Mouse (Mus musculus): Measurements from ENCODE around the gene Nr6a1. TPM values are rescaled to one million over a fixed set of nuclear protein-coding genes. Genes with fewer than 3 reads are reported as not detected.
A peak's percentile ranks its signal among the peaks of the same experiment; 100 is the strongest.

Gene Nr6a1
- total and polyA plus RNA-seq, 3 experiments: 5.6 to 6.1 (median 5.8) TPM

GRCm38 (mm10) chr2:38957671-38958223, 30.3 kb upstream of the Nr6a1 start:
- H3K27me3 ChIP-seq (replicated peaks): no peaks in the 10 kb centered on the region
- H3K36me3 ChIP-seq (replicated peaks in 1 of 2; ENCODE audit: control insufficient read depth in 1 of 2, insufficient read depth in 1 of 2, low read length in 1 of 2): peaks cover 0 to 65% of the 10 kb centered on the region in 2 experiments
- no peaks in the 10 kb centered on the region for H3K9me3 ChIP-seq (replicated peaks; ENCODE audit: low read length)
- no peak overlapping the region for H3K4me3 ChIP-seq (replicated peaks in 1 of 3; ENCODE audit: low read depth in 2 of 3, low read length in 2 of 3, poor library complexity in 1 of 3)
- H3K4me1 ChIP-seq (ENCODE audit: control insufficient read depth in 1 of 2, insufficient read depth in 2 of 2): peaks cover 7 to 26% of the 10 kb centered on the region in 2 experiments
- no peak for DNase-seq (ENCODE audit: extremely low read depth)
- no peak overlapping the region for H3K4me2 ChIP-seq (ENCODE audit: insufficient read depth, low read depth, poor library complexity, severe bottlenecking)
- dilution Hi-C loops (cut with MboI; ENCODE audit: extremely low pct_ligation_motif_present, extremely low pct_unique_long_range_greater_than_20kb, low sequenced_read_pairs) (no loop called here), in situ Hi-C loops (cut with MboI; ENCODE audit: low pct_ligation_motif_present, low pct_unique_long_range_greater_than_20kb, low sequenced_read_pairs) (no loop called here)
- TF ChIP-seq CHD1 (IDR thresholded peaks at IDR 0.05; ENCODE audit: low read depth, low read length) (no peak), USF2 (conservative IDR thresholded peaks at IDR 0.05; ENCODE audit: low read depth, low read length) (no peak), SMC3 (IDR thresholded peaks at IDR 0.05; ENCODE audit: low read depth, low read length) (no peak), POLR2AphosphoS2 (IDR thresholded peaks at IDR 0.05; ENCODE audit: low read depth, low read length) (no peak), RAD21 (IDR thresholded peaks at IDR 0.05; ENCODE audit: low read depth, low read length) (no peak), TBP (conservative IDR thresholded peaks at IDR 0.05; ENCODE audit: low read depth, low read length) (no peak), HCFC1 (IDR thresholded peaks at IDR 0.05; ENCODE audit: low read depth, low read length) (no peak), BHLHE40 (IDR thresholded peaks at IDR 0.05; ENCODE audit: low read depth, low read length) (no peak), JUND (conservative IDR thresholded peaks at IDR 0.05; ENCODE audit: low read depth, low read length) (no peak)
- no peaks in the 10 kb centered on the region for H3K79me2 ChIP-seq (replicated peaks; ENCODE audit: control insufficient read depth, extremely low read depth, insufficient read depth, poor library complexity, severe bottlenecking)
- H3K9ac ChIP-seq (ENCODE audit: insufficient read depth, low read depth): no peak overlapping the region
- H3K27ac ChIP-seq (ENCODE audit: insufficient read depth, low read depth): no peak overlapping the region

- dilution Hi-C loops (cut with MboI; ENCODE audit: extremely low pct_ligation_motif_present, extremely low pct_unique_long_range_greater_than_20kb, low sequenced_read_pairs): no loop called here
These were observed 28.6 kb upstream of the Nr6a1 start for GRCm38 (mm10) chr2:38956062-38956461.

GRCm38 (mm10) chr2:38953152-38953883, 25.8 kb upstream of the Nr6a1 start:
- Histone ChIP-seq H3K27ac (ENCODE audit: insufficient read depth, low read depth) (no peak overlapping the region), H3K4me3 (replicated peaks in 1 of 3; ENCODE audit: low read depth in 2 of 3, low read length in 2 of 3, poor library complexity in 1 of 3) (no peak overlapping the region), H3K4me2 (ENCODE audit: insufficient read depth, low read depth, poor library complexity, severe bottlenecking) (no peak overlapping the region), H3K36me3 (replicated peaks in 1 of 2; ENCODE audit: control insufficient read depth in 1 of 2, insufficient read depth in 1 of 2, low read length in 1 of 2) (peaks cover 0 to 66% of the 10 kb centered on the region in 2 experiments), H3K4me1 (ENCODE audit: control insufficient read depth in 1 of 2, insufficient read depth in 2 of 2) (peaks cover 7 to 33% of the 10 kb centered on the region in 2 experiments), H3K9me3 (replicated peaks; ENCODE audit: low read length) (no peaks in the 10 kb centered on the region), H3K27me3 (replicated peaks) (no peaks in the 10 kb centered on the region), H3K9ac (ENCODE audit: insufficient read depth, low read depth) (no peak overlapping the region), H3K79me2 (replicated peaks; ENCODE audit: control insufficient read depth, extremely low read depth, insufficient read depth, poor library complexity, severe bottlenecking) (no peaks in the 10 kb centered on the region)
- dilution Hi-C loops (cut with MboI; ENCODE audit: extremely low pct_ligation_motif_present, extremely low pct_unique_long_range_greater_than_20kb, low sequenced_read_pairs) (no loop called here), in situ Hi-C loops (cut with MboI; ENCODE audit: low pct_ligation_motif_present, low pct_unique_long_range_greater_than_20kb, low sequenced_read_pairs) (no loop called here)
- TF ChIP-seq MAFK (IDR thresholded peaks at IDR 0.05; ENCODE audit: insufficient replicate concordance, low read length): no peak
- no peak for TF ChIP-seq BHLHE40 (IDR thresholded peaks at IDR 0.05; ENCODE audit: low read depth, low read length)
- no peak for TF ChIP-seq CTCF (conservative IDR thresholded peaks at IDR 0.05 in 1 of 2, IDR thresholded peaks at IDR 0.05 in 1 of 2; ENCODE audit: low read depth in 2 of 2, low read length in 2 of 2)
- no peak for TF ChIP-seq ZMIZ1 (IDR thresholded peaks at IDR 0.05; ENCODE audit: low read depth, low read length)
- TF ChIP-seq ZC3H11A (IDR thresholded peaks at IDR 0.05; ENCODE audit: low read depth, low read length): no peak
- TF ChIP-seq KAT2A (IDR thresholded peaks at IDR 0.05; ENCODE audit: insufficient replicate concordance, low read length): no peak
- TF ChIP-seq NRF1 (IDR thresholded peaks at IDR 0.05; ENCODE audit: low read depth, low read length): no peak
- TF ChIP-seq CHD2 (IDR thresholded peaks at IDR 0.05; ENCODE audit: low read length): no peak
- no peak for TF ChIP-seq CHD1 (IDR thresholded peaks at IDR 0.05; ENCODE audit: low read depth, low read length)
- TF ChIP-seq HCFC1 (IDR thresholded peaks at IDR 0.05; ENCODE audit: low read depth, low read length): no peak
- TF ChIP-seq NELFE (IDR thresholded peaks at IDR 0.05; ENCODE audit: low read depth, low read length): no peak
- no peak for TF ChIP-seq ZKSCAN1 (IDR thresholded peaks at IDR 0.05; ENCODE audit: borderline replicate concordance, low read depth, low read length)
- no peak for TF ChIP-seq POLR2AphosphoS2 (IDR thresholded peaks at IDR 0.05; ENCODE audit: low read depth, low read length)
- no peak for TF ChIP-seq EP300 (IDR thresholded peaks at IDR 0.05; ENCODE audit: low read length)
- no peak for TF ChIP-seq ZNF384 (IDR thresholded peaks at IDR 0.05; ENCODE audit: low read depth, low read length)
- no peak for TF ChIP-seq TCF12 (IDR thresholded peaks at IDR 0.05; ENCODE audit: low read depth, low read length)
- TF ChIP-seq SMC3 (IDR thresholded peaks at IDR 0.05; ENCODE audit: low read depth, low read length): no peak
- DNase-seq (ENCODE audit: extremely low read depth): no peak

More at GRCm38 (mm10) chr2:38956062-38956461, 28.6 kb upstream of the Nr6a1 start:
- Histone ChIP-seq H3K79me2 (replicated peaks; ENCODE audit: control insufficient read depth, extremely low read depth, insufficient read depth, poor library complexity, severe bottlenecking) (no peaks in the 10 kb centered on the region), H3K27ac (ENCODE audit: insufficient read depth, low read depth) (no peak overlapping the region), H3K9me3 (replicated peaks; ENCODE audit: low read length) (no peaks in the 10 kb centered on the region), H3K4me2 (ENCODE audit: insufficient read depth, low read depth, poor library complexity, severe bottlenecking) (peak overlapping the region; percentile 46; the same call in 1 of the 2 replicates), H3K36me3 (replicated peaks in 1 of 2; ENCODE audit: control insufficient read depth in 1 of 2, insufficient read depth in 1 of 2, low read length in 1 of 2) (peaks cover 0 to 65% of the 10 kb centered on the region in 2 experiments), H3K9ac (ENCODE audit: insufficient read depth, low read depth) (peak overlapping the region; percentile 51), H3K4me3 (replicated peaks in 1 of 3; ENCODE audit: low read depth in 2 of 3, low read length in 2 of 3, poor library complexity in 1 of 3) (no peak overlapping the region), H3K27me3 (replicated peaks) (no peaks in the 10 kb centered on the region), H3K4me1 (ENCODE audit: control insufficient read depth in 1 of 2, insufficient read depth in 2 of 2) (peaks cover 7 to 25% of the 10 kb centered on the region in 2 experiments)
- TF ChIP-seq TCF12 (IDR thresholded peaks at IDR 0.05; ENCODE audit: low read depth, low read length) (peak; percentile 21; the same call in 1 of the 2 replicates), MEF2A (IDR thresholded peaks at IDR 0.05; ENCODE audit: borderline replicate concordance, low read depth, low read length) (no peak)
- no peak for DNase-seq (ENCODE audit: extremely low read depth)
- in situ Hi-C loops (cut with MboI; ENCODE audit: low pct_ligation_motif_present, low pct_unique_long_range_greater_than_20kb, low sequenced_read_pairs): no loop called here
